Mouse (Mus musculus): ENCODE results near the gene Ankrd40. TPM values are rescaled to one million over a fixed set of nuclear protein-coding genes. Genes with fewer than 3 reads are reported as not detected.
A peak's percentile ranks its signal among the peaks of the same experiment; 100 is the strongest.

Ankrd40 gene
- polyA plus RNA-seq, 3 experiments from 2014 or later = 10.9 to 18.7 (median 17.1) TPM

DNA sequence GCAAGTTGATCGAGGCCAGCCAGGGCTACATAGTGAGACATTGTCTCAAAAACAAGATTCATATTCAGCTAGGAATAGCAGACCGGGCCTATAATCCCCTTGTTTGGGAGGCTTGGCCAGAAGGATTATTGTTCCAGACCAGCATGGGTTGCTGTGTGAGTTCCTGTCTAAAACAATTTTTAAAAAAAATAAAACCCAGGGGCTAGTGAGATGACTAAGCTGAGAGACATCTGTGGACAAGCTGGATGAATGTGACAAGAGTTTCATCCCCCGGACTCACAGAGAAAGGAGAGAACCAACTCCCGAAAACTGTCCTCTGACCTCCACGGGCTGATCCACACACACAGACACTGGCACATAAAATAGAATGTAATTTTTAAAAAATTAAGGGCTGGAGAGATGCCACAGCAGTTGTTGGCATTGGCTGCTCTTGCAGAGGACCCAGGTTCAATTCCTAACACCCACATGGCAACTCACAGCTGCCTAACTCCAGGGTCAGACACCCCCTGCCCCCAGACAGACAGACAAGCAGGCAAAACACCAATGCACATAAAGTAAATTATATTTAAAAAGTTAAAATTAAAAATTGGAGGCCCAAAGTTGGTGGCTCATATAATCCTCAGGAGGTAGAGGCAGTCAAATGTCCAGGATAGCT, 4.4 kb upstream of the Ankrd40 start:
- ATAC-seq = no peak

DNA sequence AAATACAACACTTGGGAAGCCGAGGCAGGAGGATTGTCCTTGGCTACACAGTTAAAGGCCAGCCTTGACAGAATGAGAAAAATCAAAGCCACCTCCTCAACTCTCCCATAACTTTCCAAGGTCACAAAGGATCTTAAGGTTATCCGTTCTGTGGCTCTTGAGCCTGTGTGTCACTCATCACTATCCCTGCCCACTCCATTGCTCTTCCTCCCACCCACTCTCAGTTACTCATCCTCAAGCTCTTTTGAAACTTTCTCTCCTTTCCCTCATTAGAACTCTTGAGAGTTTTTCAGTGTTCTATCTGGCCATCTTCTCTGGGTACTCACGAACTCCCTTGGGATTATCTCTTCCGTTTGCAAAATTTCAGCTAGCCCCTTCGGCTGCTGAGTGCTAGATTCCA, 3.2 kb upstream of the Ankrd40 start:
- no peak for ATAC-seq

DNA sequence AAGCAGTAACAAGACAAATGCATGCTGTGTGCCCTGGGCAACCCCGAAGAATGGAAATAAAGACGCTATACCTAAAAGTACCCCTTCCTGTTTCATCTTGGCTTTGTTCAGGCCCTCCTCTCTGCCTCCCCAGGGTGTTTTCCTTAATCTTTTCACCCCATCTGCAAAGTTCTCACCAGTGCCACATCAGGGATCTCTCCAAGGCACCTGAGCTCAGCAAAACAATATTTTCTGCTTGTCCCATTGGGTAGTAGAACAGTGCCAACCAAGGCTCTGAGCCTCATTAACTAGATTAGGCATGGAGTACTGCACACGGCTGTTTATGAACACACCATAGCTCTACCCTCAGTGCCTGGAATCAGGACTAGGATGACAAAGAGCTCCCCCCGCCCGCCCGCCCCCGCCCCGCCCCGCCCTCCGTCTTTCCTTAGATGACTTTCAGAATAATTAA, 815 bp upstream of the Ankrd40 start:
- ATAC-seq = no peak

- ATAC-seq = no peak
These were observed 834 bp downstream of the Ankrd40 start for GRCm38 (mm10) chr11:94328644-94329025.

GRCm38 (mm10) chr11:94329270-94329891, 1.6 kb downstream of the Ankrd40 start:
- ATAC-seq = no peak

DNA sequence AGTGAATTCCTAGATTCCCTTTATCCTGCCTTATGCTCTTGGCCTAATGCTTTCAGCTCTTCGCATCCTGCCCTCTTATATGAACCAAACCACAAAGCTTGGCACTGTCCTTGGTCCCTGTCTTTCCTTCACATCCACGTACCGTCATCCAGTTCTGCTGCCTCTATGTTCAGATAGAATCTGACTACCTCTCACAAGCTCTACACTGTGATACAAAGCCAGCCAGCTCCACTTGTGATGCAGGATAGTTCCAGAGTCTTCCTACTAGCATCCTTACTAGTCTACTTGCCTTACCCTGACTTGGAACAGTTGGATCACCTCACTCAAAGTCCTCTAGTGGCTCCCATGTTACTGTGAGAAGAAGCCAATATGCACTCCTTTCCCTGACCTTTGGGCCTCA, 2.4 kb downstream of the Ankrd40 start:
- no peak for ATAC-seq

DNA sequence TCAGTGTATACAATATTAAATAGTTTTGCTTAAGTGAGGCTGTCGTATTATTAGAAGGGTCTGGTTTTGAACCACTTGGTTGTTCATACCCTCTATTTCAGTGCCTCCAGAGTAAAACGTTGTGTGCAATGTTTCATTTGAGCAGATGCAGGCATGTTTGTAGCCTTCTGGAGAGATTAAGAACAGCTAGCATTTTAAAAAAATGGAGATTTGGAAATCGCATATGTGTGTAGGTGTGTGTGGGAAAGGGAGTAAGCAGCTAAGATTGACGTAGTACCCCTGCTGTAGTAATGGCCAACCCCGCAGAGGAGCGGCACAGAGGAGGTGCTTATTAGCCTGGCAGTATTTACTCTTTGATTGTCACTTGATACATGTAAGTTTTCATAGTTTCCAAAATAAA, 4.9 kb downstream of the Ankrd40 start:
- no peak for ATAC-seq

GRCm38 (mm10) chr11:94334386-94334968, 6.7 kb downstream of the Ankrd40 start:
- no peak for ATAC-seq

DNA sequence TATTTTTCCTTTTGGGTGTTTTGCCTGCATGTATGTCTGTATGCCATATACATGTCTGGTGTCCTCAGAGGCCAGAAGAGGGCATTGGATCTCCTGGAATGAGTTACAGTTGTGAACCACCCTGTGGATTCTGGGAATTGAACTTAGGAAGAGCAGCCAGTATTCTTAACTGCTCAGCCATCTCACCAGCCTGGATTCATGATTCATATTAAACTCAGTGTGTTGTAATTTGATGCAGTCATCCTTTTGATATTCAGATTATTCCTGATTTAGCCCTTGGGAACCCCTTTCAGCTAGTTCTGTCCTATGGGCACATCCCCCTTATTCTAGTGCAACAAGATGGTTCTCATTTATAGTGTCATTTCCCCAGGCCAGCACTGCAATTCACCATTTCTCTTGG, 8.8 kb downstream of the Ankrd40 start:
- no peak for ATAC-seq

GRCm38 (mm10) chr11:94338347-94338746, 10.5 kb downstream of the Ankrd40 start:
- no peak for ATAC-seq

- ATAC-seq = peak; percentile 78
These were observed 12.2 kb downstream of the Ankrd40 start for GRCm38 (mm10) chr11:94339732-94340585.

DNA sequence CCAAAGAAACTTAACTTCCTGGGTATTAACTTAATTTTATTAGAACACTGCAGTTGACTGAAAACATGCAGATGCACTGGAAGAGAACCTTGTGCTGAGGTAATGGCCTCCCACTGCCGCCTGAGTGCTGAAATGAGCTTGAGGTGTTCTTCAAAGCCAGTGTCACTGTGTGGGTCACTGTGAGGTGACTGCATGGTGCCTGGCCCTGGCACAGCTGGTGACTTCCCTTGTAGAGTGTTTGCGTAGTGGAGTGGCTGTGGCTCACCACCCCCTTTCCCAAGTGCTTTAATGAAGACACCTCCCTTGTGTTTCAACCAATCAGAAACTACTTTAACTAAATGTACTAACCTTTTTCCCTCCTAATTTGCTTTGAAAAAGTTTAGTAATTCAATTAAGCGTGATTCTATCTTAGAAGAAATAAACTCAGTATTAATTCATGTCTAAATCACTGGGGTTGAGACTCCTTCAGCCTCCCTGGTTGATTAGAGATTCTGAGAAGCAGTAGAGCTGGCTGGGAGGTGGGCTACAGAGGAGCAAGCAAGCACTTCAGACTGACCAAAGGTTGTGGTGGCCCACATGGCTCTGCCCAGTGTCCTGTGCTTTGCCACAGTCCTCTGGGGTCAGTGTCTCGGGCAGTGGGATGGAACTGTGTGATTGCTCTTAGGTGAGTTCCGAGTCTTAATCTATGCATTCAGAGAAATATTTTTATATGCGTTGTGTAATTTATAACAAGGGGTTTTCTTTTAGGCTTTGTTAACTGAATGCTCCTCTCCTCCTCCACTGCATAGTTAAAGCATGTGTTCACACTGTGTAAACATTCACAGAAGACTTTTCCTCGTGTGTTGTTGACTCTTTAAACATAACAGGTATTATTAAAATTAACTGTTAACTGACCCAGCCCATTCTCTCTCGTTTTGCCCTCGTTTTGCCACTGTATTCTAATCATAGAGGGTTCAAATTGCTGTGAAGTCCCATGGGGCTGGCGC, 13.4 kb downstream of the Ankrd40 start:
- no peak for ATAC-seq

- ATAC-seq = no peak
These were observed 14.5 kb downstream of the Ankrd40 start for GRCm38 (mm10) chr11:94342114-94342905.

- no peak for ATAC-seq
These were observed 16.2 kb downstream of the Ankrd40 start for GRCm38 (mm10) chr11:94343955-94344358.

DNA sequence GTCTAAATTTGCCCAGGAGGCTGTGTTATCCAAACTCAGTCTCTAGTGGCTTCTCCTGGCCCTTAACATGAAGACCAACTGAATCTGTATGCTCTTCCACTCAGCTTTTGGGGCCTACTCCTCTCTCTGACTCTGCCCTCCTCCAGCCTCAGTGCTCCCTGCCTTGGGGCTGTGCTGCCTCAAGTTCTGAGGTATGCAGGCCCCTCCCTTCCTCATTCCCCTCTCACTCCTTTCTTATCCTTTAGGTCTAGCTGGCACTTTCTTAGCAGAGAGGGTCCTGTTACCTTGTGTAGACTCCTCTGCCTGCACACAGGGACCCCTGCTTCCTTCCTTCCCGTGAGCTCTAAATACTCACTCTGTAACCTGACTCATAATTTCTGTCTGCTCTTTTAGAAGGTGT, 16.7 kb downstream of the Ankrd40 start:
- no peak for ATAC-seq

- ATAC-seq = no peak
These were observed 18.1 kb downstream of the Ankrd40 start for GRCm38 (mm10) chr11:94345926-94346325.

DNA sequence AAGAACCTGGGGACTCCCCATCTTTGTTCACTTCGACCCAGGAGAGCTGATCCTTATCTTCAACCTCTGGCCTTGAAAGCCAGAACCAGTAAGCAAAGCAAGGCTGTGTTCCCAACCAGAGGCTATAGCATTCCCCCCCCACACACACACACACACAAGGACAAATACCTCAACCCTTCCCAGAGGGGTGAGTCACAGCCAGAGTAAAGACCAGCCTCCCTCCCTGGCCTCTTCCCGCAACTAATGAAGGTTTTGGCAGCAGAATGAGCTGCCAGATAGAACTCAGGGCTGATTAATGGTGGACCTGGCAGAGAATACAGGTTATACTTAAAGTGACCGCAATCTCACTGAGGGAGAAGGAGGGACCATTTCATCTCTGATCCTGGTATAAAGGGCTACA, 18.8 kb downstream of the Ankrd40 start:
- ATAC-seq = no peak

GRCm38 (mm10) chr11:94347063-94347575, 19.3 kb downstream of the Ankrd40 start:
- no peak for ATAC-seq

GRCm38 (mm10) chr11:94349839-94350238, 22.0 kb downstream of the Ankrd40 start:
- ATAC-seq = no peak

- ATAC-seq = no peak
These were observed 22.5 kb downstream of the Ankrd40 start for GRCm38 (mm10) chr11:94350337-94350736.

DNA sequence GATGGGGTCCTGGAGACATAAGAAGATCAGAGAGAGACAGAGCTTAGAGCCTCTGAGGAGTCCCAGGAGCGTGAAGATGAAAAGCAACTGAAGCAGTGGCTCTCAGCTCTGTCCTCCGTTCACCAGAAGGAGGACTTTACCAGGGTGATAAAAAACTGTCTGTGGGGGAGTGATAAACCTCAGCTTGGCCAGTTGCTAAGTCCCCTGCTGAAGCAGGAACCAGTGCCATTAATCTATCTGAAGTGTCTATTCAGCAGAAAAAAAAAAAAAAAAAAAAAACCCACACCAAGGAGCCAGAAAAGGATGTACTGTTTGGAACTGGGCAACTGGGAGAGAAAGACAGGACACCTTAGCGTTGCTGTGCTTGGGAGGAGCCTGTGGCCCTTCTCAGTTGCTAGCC, 23.3 kb downstream of the Ankrd40 start:
- no peak for ATAC-seq

All from inflammation-experienced regulatory T-cells, adult 6 months (primary cell).